Mouse (Mus musculus) limb, embryonic 10.5 days (tissue): ENCODE data around the gene Insm1. TPM values are rescaled to one million over a fixed set of nuclear protein-coding genes. Genes with fewer than 3 reads are reported as not detected.

Experiments
- DNase-seq: peaks from one replicate; pipeline ENCODE4 v3.0.0-alpha.2; 2017; ENCODE audit warnings: low spot score
- H3K27ac ChIP-seq: fragments of 300-500 bp; sonication (generic); 2 replicates; pipeline ENCODE4 v1.5.1; 2016; ENCODE audit warnings: mild to moderate bottlenecking
- H3K27me3 ChIP-seq: fragments of 300-500 bp; sonication (generic); 2 replicates; pipeline ENCODE4 v1.6.1; 2016; ENCODE audit warnings: low read depth, mild to moderate bottlenecking; ENCODE audit not compliant: poor library complexity, severe bottlenecking
- H3K36me3 ChIP-seq: fragments of 300-500 bp; sonication (generic); 2 replicates; pipeline ENCODE4 v1.6.1; 2016; ENCODE audit warnings: mild to moderate bottlenecking, moderate library complexity
- H3K4me1 ChIP-seq: fragments of 300-500 bp; sonication (generic); 2 replicates; pipeline ENCODE4 v1.6.1; 2016
- H3K4me3 ChIP-seq: fragments of 300-500 bp; sonication (generic); 2 replicates; pipeline ENCODE4 v1.5.1; 2016; ENCODE audit warnings: mild to moderate bottlenecking, moderate library complexity
- H3K9me3 ChIP-seq: fragments of 300-500 bp; sonication (generic); replicated peaks from 2 replicates; pipeline ENCODE4 v1.6.1; 2016; ENCODE audit warnings: mild to moderate bottlenecking
- WGBS: fragments of 180-500 bp; shearing (Covaris S2); methylation state at CpG from one replicate; pipeline ENCODE4 v1.1.7; 2016; 5-methylcytosine and 5-hydroxymethylcytosine counted together
- polyA plus RNA-seq: library from polyadenylated mRNA; unstranded; fragments of >200 nt; fragmentation: Nextera tagmentation; extraction: Ambion mirVana; gene quantifications from 2 replicates; pipeline ENCODE4 v1.2.1, GENCODE M21; 2016

Insm1 gene
- polyA plus RNA-seq, 1 experiment from 2014 or later = not detected

DNA sequence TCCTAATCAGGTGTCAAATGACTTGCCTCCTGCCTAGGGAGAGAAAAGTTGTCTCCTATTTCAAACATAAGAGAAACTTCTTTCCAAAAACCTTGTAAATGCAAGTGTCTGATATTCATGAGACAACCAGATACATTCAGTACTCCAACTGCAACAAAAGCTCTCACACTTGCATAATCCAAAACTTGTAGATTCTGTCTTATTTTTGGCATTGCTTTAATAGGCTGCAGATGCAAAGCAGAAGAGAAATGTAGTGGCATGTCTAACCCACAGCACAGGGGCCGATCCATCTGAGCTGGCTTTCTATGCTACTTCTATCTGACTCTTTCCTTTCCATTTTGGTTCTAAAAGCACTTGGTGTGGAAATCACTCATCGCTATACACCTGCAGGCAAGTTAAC is 9.8 kb downstream of the Insm1 start:
- H3K27ac ChIP-seq = no peak overlapping the region
- H3K36me3 ChIP-seq = no peaks in the 10 kb centered on the region
- no peaks in the 10 kb centered on the region for H3K4me1 ChIP-seq
- H3K9me3 ChIP-seq = no peaks in the 10 kb centered on the region
- H3K4me3 ChIP-seq = no peak overlapping the region
- peaks cover 27% of the 10 kb centered on the region for H3K27me3 ChIP-seq
- DNase-seq = no peak
- WGBS = 95% methylated on average over 2 of the region's 2 CpGs

DNA sequence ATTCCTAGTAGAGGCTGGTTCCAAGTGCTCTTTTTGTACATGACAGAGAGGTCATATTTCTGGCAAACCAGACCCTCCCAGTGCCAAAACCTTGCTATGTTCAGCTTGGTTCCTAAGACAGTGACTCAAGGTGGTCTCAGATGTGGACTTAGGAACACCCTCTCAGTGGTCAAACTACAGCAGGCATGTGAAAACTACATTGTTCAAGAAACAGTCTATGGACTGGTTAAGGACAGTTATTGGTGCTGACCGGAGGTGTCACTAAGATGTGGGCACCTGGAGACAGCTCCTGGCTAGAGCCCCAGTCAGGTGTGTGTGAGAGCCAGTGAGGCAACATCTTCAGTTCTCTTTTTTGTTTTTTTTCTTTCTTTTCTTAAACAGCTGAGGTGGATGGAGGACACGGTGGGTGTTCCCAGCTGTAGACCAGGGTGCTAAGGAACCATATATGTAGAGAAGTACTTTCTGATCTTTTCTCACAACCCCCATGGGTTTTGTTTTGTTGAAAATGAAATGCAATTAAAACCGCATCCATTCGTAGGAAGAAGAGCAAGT is 17.6 kb downstream of the Insm1 start:
- H3K36me3 ChIP-seq = no peaks in the 10 kb centered on the region
- H3K9me3 ChIP-seq = no peaks in the 10 kb centered on the region
- H3K27me3 ChIP-seq = no peaks in the 10 kb centered on the region
- no peaks in the 10 kb centered on the region for H3K4me1 ChIP-seq
- WGBS = 94% methylated on average over 4 of the region's 4 CpGs
- no peak overlapping the region for H3K27ac ChIP-seq
- H3K4me3 ChIP-seq = no peak overlapping the region
- DNase-seq = no peak

DNA sequence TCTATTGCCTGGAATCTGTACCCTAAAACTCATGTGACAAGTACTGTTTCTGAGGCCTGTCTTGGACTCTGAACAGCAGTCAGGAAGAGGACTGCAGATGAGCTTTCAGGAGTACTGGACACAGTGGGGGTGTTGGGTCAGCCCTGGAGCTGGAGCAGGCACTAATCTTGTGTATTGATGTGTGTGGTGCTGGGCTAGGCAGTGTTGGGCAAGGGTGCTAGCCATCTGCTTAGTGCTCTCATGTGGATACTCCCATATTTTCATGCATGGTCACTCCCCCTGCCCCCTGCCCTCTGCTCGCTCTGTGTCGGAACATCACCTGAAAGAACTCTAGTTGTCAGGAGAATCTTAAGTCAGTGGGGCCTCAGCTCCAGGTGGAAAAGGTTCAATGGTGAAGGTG is 22.3 kb downstream of the Insm1 start:
- Histone ChIP-seq H3K9me3 (no peaks in the 10 kb centered on the region), H3K4me3 (no peak overlapping the region), H3K27ac (no peak overlapping the region), H3K4me1 (peaks cover 10% of the 10 kb centered on the region), H3K36me3 (no peaks in the 10 kb centered on the region), H3K27me3 (no peaks in the 10 kb centered on the region)
- WGBS = 93% methylated on average over 2 of the region's 2 CpGs
- no peak for DNase-seq

DNA sequence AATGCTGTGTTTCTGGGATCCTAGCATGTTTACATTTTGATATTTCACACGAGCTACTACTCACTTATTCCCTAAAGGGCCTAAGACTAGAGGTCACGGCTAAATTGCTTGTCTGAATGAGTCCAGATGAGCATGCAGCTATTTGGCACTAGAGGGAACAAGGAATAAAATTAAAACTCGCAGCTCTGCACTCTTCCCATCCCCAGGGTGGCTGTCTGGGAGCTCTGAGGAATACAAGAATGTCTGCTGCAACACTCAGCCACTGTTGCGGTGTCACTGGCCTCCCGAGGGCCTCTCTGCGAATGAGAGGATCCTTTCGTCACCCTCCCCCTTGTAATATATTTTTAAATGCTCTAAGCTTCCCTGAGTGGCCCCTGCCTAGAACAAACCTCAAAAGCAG is 23.7 kb downstream of the Insm1 start:
- Histone ChIP-seq H3K4me1 (peaks cover 10% of the 10 kb centered on the region), H3K9me3 (no peaks in the 10 kb centered on the region), H3K27ac (no peak overlapping the region), H3K36me3 (no peaks in the 10 kb centered on the region), H3K4me3 (no peak overlapping the region), H3K27me3 (no peaks in the 10 kb centered on the region)
- DNase-seq = no peak
- WGBS = 77% methylated on average over 7 of the region's 7 CpGs

DNA sequence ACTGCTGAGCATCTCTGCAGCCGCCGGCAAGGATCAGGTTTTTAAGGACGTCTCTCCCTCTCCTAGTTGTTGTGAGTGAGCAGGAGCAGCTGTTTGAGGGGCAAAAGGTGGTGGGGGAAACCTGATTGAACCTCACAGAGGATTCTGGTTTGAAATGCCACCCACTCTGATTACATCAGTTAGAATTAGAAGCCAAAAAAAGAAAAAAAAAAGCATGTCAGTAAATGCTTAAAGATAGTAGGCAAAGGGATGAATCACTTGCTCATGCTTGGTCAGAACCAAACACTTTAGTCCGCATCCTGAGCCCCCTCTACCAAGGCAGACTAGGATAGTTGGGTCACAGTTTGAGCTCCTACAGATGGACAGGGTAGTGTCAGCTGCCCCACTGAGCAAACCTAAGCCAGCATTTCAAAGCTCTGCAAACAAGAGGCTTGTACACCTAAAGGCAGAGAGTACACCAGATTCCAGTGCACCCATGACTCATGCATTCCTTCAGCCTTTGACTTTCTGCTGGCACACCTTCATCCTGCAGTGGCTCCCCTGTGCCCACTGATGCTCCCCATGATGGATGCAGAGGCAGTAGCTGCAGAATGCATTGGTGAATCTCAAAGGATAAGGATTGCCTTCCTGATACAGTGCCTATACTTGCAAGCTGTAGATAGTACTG is 24.8 kb downstream of the Insm1 start:
- 82% methylated on average over 4 of the region's 4 CpGs for WGBS
- Histone ChIP-seq H3K9me3 (no peaks in the 10 kb centered on the region), H3K4me3 (no peak overlapping the region), H3K27me3 (no peaks in the 10 kb centered on the region), H3K36me3 (no peaks in the 10 kb centered on the region), H3K4me1 (peaks cover 10% of the 10 kb centered on the region), H3K27ac (no peak overlapping the region)
- DNase-seq = no peak

DNA sequence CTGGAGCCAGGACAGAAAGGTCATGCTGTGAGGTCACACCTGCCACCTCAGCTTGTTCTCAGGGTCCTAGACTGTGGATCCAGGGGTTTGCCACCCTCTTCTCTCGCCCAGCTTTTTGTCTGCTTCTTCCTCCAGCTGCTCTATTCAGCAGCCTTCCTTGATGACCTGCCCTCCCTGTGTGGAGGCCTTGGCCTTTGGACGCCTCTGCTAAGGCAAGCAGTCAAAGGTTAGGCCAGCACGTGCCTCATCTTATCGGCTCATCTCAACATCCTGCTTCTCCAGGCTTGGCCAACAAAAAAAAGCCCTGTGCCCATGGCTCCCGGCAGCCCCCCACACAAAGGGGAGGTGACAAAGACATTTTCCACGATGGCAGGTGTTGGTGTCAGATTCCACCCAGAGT is 25.9 kb downstream of the Insm1 start:
- Histone ChIP-seq H3K4me1 (peaks cover 10% of the 10 kb centered on the region), H3K27ac (peak overlapping the region; percentile 37; the same call in 1 of the 2 replicates), H3K4me3 (no peak overlapping the region), H3K36me3 (no peaks in the 10 kb centered on the region), H3K27me3 (no peaks in the 10 kb centered on the region), H3K9me3 (no peaks in the 10 kb centered on the region)
- no peak for DNase-seq
- WGBS = 45% methylated on average over 6 of the region's 6 CpGs

DNA sequence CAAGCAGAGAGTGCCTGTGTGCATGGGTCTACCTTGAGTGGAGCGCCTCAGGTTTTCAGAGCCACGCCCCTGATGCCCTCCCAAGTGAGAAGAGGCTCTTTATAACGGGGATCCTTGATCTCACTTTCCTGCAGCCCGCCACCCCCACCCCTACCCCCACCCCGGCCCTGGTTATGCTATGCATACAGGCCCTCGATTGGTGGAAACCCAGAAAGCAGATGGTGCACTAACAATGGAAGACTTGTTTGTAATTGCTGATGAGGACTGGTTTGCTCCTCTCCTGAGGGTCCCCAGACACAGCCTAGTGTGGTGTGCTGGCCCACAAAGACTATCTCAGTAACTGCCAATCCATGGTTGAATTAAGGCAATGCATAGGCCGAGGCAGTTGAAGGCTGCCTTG is 27.3 kb downstream of the Insm1 start:
- H3K9me3 ChIP-seq = no peaks in the 10 kb centered on the region
- H3K27ac ChIP-seq = no peak overlapping the region
- DNase-seq = no peak
- WGBS = 81% methylated on average over 7 of the region's 7 CpGs
- peaks cover 10% of the 10 kb centered on the region for H3K4me1 ChIP-seq
- no peaks in the 10 kb centered on the region for H3K27me3 ChIP-seq
- H3K36me3 ChIP-seq = no peaks in the 10 kb centered on the region
- H3K4me3 ChIP-seq = no peak overlapping the region

DNA sequence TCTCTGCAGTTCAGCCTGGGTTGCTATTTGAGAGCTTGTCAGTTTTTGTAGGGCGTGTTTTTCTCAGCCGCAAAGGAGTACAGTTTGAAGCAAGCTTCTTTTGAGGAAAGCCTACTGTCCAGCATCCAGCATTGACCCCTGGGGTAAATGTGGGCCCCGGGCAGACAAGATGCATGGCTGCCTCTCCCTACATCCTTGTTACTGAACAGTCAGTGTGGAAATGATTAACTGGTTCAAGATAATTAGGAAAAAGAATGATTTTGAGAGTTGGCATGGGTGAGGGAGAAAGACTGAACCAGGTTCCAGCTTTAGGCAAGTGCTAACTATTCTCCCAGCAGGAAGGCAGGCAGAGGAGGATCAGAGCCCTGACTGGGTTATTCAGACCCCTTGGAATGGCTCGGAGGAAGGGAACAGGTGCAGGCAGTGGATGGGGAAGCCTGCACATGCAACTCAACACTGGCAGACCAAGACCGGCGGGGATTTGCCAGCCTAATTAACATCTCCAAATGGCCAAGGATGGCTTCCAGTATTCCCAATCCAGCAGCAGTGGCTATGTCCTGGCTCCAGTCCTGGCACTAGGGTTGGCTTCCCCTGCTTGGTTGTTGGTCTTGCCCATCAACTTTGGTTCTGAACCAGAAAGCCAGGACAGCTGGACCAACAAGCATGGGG is 28.6 kb downstream of the Insm1 start:
- Histone ChIP-seq H3K4me1 (peaks cover 10% of the 10 kb centered on the region), H3K9me3 (no peaks in the 10 kb centered on the region), H3K36me3 (no peaks in the 10 kb centered on the region), H3K4me3 (no peak overlapping the region), H3K27ac (no peak overlapping the region), H3K27me3 (no peaks in the 10 kb centered on the region)
- DNase-seq = no peak
- 79% methylated on average over 6 of the region's 6 CpGs for WGBS

DNA sequence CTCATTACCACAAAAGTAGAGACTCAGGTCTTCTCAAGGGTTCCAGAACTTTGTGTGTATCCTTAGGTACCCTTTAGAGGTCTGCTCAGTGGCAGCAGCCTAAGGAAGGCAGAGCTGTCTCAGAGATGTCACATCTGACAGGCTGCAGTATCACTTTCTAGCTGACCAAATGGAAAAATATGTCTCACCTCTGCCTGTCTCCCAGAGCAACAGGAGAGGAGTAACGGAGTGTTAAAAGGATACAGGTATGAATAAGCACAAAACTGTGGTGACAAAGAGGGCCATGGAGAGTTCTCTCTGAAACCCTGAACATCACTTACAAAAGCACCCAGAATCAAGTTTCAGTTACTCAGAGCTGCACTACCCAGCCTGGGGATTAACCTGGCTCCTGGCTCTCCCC is 32.7 kb downstream of the Insm1 start:
- Histone ChIP-seq H3K27ac (no peak overlapping the region), H3K27me3 (no peaks in the 10 kb centered on the region), H3K4me3 (no peak overlapping the region), H3K4me1 (no peaks in the 10 kb centered on the region), H3K36me3 (no peaks in the 10 kb centered on the region), H3K9me3 (no peaks in the 10 kb centered on the region)
- 89% methylated on average over 1 of the region's 1 CpGs for WGBS
- DNase-seq = no peak

DNA sequence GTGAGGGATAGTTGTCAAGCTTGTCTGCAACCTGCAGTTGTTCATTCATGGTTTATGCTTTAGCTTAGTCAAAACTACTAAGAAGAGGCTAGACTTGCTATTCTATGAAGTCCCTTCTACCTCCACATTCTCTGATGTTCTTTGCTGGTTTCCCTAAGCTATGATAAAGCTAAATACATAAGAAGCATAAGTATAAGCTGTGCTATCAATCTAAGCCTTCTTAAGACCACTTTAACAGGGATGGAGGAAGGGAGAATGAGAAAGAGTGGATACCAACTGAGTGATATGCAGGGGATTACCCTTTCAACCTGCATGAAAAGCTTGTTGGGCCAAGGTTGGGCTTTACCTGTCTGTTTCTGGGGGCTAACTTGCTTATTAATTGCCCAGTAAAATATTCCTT is 33.9 kb downstream of the Insm1 start:
- Histone ChIP-seq H3K36me3 (no peaks in the 10 kb centered on the region), H3K4me1 (no peaks in the 10 kb centered on the region), H3K9me3 (no peaks in the 10 kb centered on the region), H3K27ac (no peak overlapping the region), H3K27me3 (no peaks in the 10 kb centered on the region), H3K4me3 (no peak overlapping the region)
- DNase-seq = no peak

DNA sequence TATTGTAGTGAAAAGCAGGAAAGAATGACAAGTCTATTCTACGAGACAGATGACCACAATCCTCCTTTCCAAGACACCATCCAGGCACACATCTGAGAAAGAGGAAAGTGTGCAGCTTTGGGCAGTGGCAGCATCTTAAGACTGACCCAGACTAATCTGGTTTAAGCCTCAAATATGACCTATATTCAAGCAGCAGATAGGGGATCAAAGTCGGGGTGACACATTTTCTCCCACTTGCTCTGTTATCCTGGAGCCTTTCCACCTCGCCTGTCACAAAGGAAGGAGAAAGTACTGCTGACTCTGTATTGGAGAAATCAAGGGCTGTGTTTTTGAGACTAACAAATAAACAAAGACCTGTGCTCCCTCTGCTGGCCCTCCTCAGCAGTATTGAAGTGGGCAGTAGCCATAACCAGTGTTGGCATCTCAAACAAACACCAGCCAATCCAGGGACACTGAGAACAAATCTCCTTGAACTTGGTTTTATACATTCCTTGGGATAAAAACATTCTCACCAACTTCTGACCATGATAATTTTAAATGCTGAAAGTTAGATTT is 34.7 kb downstream of the Insm1 start:
- H3K4me1 ChIP-seq = peaks cover 3% of the 10 kb centered on the region; the same call in 1 of the 2 replicates
- no peak overlapping the region for H3K4me3 ChIP-seq
- WGBS = 61% methylated on average over 3 of the region's 3 CpGs
- H3K36me3 ChIP-seq = no peaks in the 10 kb centered on the region
- H3K9me3 ChIP-seq = no peaks in the 10 kb centered on the region
- no peak for DNase-seq
- H3K27me3 ChIP-seq = no peaks in the 10 kb centered on the region
- H3K27ac ChIP-seq = no peak overlapping the region

DNA sequence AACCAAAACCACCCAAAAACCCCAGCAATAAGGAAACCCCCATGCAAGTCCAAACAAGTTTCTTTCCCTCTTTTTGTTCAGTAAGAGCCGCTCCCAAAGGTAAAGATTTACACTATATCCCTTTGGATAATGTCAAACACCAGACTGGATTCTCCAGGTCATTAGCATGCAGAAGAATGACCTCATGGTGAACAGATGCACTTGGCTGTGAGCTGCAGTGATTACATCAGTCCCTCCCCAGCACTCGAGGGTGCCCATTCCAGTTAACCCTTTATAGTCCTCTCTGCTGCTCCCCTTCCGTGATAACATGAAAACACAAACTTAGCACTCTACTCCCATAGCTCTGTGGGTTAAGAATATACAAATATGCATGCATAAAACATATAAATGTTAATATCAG is 35.3 kb downstream of the Insm1 start:
- H3K4me3 ChIP-seq = no peak overlapping the region
- H3K36me3 ChIP-seq = no peaks in the 10 kb centered on the region
- DNase-seq = no peak
- WGBS = 54% methylated on average over 3 of the region's 3 CpGs
- H3K4me1 ChIP-seq = peaks cover 7% of the 10 kb centered on the region
- no peak overlapping the region for H3K27ac ChIP-seq
- no peaks in the 10 kb centered on the region for H3K9me3 ChIP-seq
- H3K27me3 ChIP-seq = no peaks in the 10 kb centered on the region

DNA sequence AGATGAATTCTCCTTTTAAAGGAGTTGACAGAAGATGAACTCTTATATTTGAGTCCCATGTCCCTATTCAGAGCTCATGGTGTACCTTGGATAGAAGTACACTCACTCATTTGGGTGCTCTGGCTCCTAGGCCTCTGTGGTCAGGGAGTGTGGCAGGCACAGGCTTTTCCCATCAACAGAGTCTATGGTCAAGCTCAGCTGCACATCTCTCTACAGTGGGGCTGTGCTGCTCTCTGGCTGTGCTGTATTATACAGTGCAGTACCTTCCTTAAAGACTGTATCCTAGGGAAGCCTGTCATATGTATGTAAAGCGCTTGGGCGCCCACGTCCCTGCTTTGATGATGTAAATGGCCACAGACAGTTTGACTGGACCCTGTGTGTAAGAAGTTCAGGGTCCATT is 35.9 kb downstream of the Insm1 start:
- H3K4me1 ChIP-seq = peaks cover 13% of the 10 kb centered on the region
- no peak overlapping the region for H3K4me3 ChIP-seq
- H3K27ac ChIP-seq = no peak overlapping the region

More for the DNA sequence above, 35.9 kb downstream of the Insm1 start:
- Histone ChIP-seq H3K36me3 (no peaks in the 10 kb centered on the region), H3K9me3 (no peaks in the 10 kb centered on the region), H3K27me3 (no peaks in the 10 kb centered on the region)
- DNase-seq = no peak
- WGBS = 87% methylated on average over 3 of the region's 3 CpGs
